Mouse (Mus musculus): ENCODE measurements around the gene Abl2. TPM values are rescaled to one million over a fixed set of nuclear protein-coding genes. Genes with fewer than 3 reads are reported as not detected.
A peak's percentile ranks its signal among the peaks of the same experiment; 100 is the strongest.

The Abl2 gene
- total and polyA plus RNA-seq, 3 experiments: 4.7 to 25.7 (median 22.1) TPM

DNA sequence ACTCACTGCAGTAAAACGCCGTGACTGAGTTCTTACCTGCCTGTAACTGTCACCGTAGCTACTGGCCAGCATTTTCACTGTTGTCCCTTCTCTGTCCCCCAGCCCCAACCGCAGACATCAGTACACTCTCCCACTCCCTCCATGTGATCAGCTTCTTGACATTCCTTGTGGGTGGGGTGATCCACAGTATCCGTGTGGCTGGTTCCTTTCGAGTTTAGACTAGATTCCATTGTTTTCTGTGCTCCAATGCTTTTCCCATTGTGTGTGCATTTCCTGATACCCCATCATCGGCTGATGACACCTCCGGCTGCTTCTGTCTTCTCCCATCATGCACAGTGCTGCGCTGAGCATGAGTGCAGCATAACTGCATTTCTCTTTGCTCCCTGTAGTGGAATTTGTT is 92.0 kb downstream of the Abl2 start:
- Histone ChIP-seq H3K79me2 (replicated peaks; ENCODE audit: control insufficient read depth, insufficient read depth, low read length) (no peaks in the 10 kb centered on the region), H3K4me3 (no peak overlapping the region), H3K9ac (ENCODE audit: low read depth, low read length) (no peak overlapping the region), H3K27ac (no peak overlapping the region), H3K4me1 (ENCODE audit: control insufficient read depth, insufficient read depth, low read length) (peaks cover 6% of the 10 kb centered on the region), H3K36me3 (ENCODE audit: control insufficient read depth, insufficient read depth, low read length) (no peaks in the 10 kb centered on the region), H3K27me3 (ENCODE audit: control insufficient read depth, insufficient read depth, low read length) (no peaks in the 10 kb centered on the region)
- TF ChIP-seq CTCF (IDR thresholded peaks at IDR 0.05) (no peak), EP300 (IDR thresholded peaks at IDR 0.05; ENCODE audit: insufficient read depth, low read depth, low read length) (no peak), POLR2A (IDR thresholded peaks at IDR 0.05; ENCODE audit: insufficient read depth, low read depth, low read length) (no peak)
- intact Hi-C loops (cut with DNase I): no loop called here
- 53% methylated on average over 9 of the region's 9 CpGs for WGBS
- DNase-seq: no peak

DNA sequence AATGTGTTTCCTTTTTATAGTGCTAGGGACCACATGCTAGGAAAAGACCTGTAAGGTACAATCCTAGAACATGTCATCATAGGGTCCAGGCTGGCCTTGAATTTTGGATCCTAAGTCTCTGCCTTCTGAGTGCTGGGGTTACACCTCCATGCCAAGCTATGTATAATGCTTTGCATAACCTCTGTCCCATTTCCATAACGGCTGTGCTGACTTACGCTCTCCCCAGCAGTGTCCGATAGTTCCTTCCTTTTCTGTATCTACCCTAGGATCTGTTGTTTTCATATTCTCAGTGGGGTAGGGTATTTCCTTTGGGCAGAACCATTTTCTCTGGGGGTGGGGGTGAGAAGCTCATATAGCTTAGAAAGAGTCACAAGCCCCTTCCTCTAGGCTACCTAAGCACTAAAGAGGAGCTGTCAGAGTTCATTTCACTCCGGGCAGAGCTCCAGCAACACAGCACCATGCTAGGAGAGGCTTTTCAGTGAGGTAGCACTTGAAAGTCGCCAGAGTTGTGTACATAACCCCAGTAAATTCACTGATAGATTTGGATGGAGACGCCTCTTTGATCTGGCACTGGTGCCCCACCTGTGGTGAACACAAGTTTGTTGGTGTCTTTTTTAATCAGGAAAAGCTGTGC is 93.7 kb downstream of the Abl2 start:
- DNase-seq: no peak
- intact Hi-C loops (cut with DNase I): no loop called here
- H3K27ac ChIP-seq: no peak overlapping the region

DNA sequence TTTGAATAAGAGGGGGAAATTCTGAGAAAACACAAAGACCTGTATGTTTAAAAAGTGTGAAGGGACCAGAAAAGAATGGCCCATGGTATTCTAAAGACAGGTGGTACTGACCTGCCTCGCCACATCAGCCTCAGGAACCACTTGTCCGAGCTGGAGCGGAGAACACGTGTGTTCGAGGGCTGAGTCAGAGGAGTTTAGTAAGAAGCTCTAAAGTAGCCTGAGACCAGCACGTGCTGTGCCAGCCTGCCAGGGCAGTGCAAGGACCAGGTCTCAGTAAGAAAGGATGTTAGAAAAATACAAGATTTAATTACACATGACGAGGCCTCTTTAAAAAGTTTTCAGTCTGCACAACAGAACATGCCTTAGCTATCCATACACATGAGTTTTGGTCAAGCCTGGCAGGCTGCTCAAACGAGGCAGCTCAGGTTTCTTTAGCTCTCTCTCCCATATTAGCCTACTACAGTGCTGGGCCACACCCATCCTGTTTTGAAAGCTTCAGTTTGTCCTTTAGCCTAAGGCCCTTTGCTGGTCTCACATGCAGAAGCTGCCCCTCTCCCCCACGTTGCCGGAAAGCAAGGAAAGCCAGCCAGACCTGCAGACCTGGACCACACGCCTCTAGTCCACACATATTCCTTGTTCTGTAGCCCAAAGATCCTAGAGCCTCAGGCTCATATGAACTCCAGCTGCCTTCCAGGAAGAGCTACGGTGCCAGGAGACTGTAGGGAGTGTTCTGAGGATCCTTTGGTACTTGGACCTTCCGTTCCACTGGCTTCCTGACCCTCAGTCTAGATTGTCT is 96.3 kb downstream of the Abl2 start:
- 60% methylated on average over 13 of the region's 13 CpGs for WGBS
- no peak overlapping the region for H3K4me3 ChIP-seq
- H3K4me1 ChIP-seq (ENCODE audit: control insufficient read depth, insufficient read depth, low read length): peaks cover 15% of the 10 kb centered on the region
- no peaks in the 10 kb centered on the region for H3K36me3 ChIP-seq (ENCODE audit: control insufficient read depth, insufficient read depth, low read length)
- H3K79me2 ChIP-seq (replicated peaks; ENCODE audit: control insufficient read depth, insufficient read depth, low read length): no peaks in the 10 kb centered on the region
- peak overlapping the region; percentile 80 for H3K27ac ChIP-seq
- no peak overlapping the region for H3K9ac ChIP-seq (ENCODE audit: low read depth, low read length)
- intact Hi-C loops (cut with DNase I): no loop called here
- TF ChIP-seq POLR2A (IDR thresholded peaks at IDR 0.05; ENCODE audit: insufficient read depth, low read depth, low read length) (0 out of 2 replicates have a peak, but pooled peaks have one; percentile 27), EP300 (IDR thresholded peaks at IDR 0.05; ENCODE audit: insufficient read depth, low read depth, low read length) (0 out of 2 replicates have a peak, but pooled peaks have one; percentile 8), CTCF (IDR thresholded peaks at IDR 0.05) (no peak)
- DNase-seq: peak; percentile 40 to 49
- H3K27me3 ChIP-seq (ENCODE audit: control insufficient read depth, insufficient read depth, low read length): no peaks in the 10 kb centered on the region

More for the DNA sequence above, 93.7 kb downstream of the Abl2 start:
- WGBS: 44% methylated on average over 6 of the region's 6 CpGs
- no peak overlapping the region for H3K4me3 ChIP-seq
- H3K27me3 ChIP-seq (ENCODE audit: control insufficient read depth, insufficient read depth, low read length): no peaks in the 10 kb centered on the region
- H3K36me3 ChIP-seq (ENCODE audit: control insufficient read depth, insufficient read depth, low read length): no peaks in the 10 kb centered on the region
- H3K9ac ChIP-seq (ENCODE audit: low read depth, low read length): no peak overlapping the region
- H3K79me2 ChIP-seq (replicated peaks; ENCODE audit: control insufficient read depth, insufficient read depth, low read length): no peaks in the 10 kb centered on the region
- peaks cover 12% of the 10 kb centered on the region for H3K4me1 ChIP-seq (ENCODE audit: control insufficient read depth, insufficient read depth, low read length)
- TF ChIP-seq POLR2A (IDR thresholded peaks at IDR 0.05; ENCODE audit: insufficient read depth, low read depth, low read length): no peak
- TF ChIP-seq EP300 (IDR thresholded peaks at IDR 0.05; ENCODE audit: insufficient read depth, low read depth, low read length): no peak
- no peak for TF ChIP-seq CTCF (IDR thresholded peaks at IDR 0.05)

DNA sequence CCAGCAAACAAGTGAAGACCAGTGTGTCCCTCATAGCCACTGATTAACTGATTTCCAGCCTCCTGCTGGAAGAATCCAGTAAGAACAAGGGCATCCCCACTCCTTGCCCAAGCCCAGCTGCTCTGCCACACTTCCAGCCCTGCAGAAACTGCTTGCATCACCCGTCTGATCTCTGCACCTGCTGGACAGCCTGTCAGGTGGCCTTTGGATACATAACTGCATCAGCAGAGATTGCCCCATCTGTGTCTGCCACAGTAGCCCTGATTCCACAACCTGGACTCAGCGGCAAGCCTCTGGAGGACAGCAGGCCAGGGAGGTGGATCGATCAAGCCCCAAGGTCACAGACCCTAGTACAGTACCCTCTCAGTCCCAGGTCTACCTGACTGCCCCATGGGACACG is 98.9 kb downstream of the Abl2 start:
- Histone ChIP-seq H3K9ac (ENCODE audit: low read depth, low read length) (no peak overlapping the region), H3K27me3 (ENCODE audit: control insufficient read depth, insufficient read depth, low read length) (no peaks in the 10 kb centered on the region), H3K79me2 (replicated peaks; ENCODE audit: control insufficient read depth, insufficient read depth, low read length) (no peaks in the 10 kb centered on the region), H3K4me1 (ENCODE audit: control insufficient read depth, insufficient read depth, low read length) (peaks cover 15% of the 10 kb centered on the region), H3K36me3 (ENCODE audit: control insufficient read depth, insufficient read depth, low read length) (no peaks in the 10 kb centered on the region), H3K27ac (no peak overlapping the region), H3K4me3 (no peak overlapping the region)
- DNase-seq: no peak
- intact Hi-C loops (cut with DNase I): loop anchor here (2.0 kb wide), 1 partner anchor 15 kb away; no protein-coding TSS in a partner anchor
- 87% methylated on average over 4 of the region's 4 CpGs for WGBS
- TF ChIP-seq EP300 (IDR thresholded peaks at IDR 0.05; ENCODE audit: insufficient read depth, low read depth, low read length) (no peak), POLR2A (IDR thresholded peaks at IDR 0.05; ENCODE audit: insufficient read depth, low read depth, low read length) (no peak), CTCF (IDR thresholded peaks at IDR 0.05) (no peak)

DNA sequence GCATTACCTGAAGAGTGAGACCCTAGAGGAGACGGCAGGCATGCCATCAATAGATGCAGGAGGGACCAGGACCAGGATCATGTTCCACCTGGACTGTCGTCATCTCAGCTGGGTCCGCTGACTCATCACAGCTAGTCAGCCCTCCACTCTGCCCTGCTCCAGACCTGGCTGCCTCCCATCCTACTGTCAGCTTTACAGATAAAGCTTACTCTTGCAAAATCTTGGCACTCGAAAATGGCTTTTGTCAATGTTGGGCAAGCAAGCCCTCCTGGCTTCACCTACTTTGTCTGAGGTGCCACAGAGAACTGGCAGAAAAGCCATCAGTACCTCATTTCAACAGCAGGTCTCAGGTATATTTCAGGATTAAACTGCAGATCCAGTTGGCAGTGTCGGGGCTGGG is 100.1 kb downstream of the Abl2 start:
- TF ChIP-seq EP300 (IDR thresholded peaks at IDR 0.05; ENCODE audit: insufficient read depth, low read depth, low read length) (peak; percentile 71; the same call in 1 of the 2 replicates), POLR2A (IDR thresholded peaks at IDR 0.05; ENCODE audit: insufficient read depth, low read depth, low read length) (no peak), CTCF (IDR thresholded peaks at IDR 0.05) (no peak)
- Histone ChIP-seq H3K79me2 (replicated peaks; ENCODE audit: control insufficient read depth, insufficient read depth, low read length) (no peaks in the 10 kb centered on the region), H3K27me3 (ENCODE audit: control insufficient read depth, insufficient read depth, low read length) (no peaks in the 10 kb centered on the region), H3K4me1 (ENCODE audit: control insufficient read depth, insufficient read depth, low read length) (peaks cover 15% of the 10 kb centered on the region), H3K36me3 (ENCODE audit: control insufficient read depth, insufficient read depth, low read length) (no peaks in the 10 kb centered on the region), H3K4me3 (no peak overlapping the region), H3K9ac (ENCODE audit: low read depth, low read length) (no peak overlapping the region), H3K27ac (no peak overlapping the region)
- 64% methylated on average over 5 of the region's 5 CpGs for WGBS
- intact Hi-C loops (cut with DNase I): no loop called here
- peak in 1 of 2 experiments; percentile 72 for DNase-seq

Measured in heart, adult 2 months (tissue).